Mouse (Mus musculus) stomach, embryonic 16.5 days (tissue): ENCODE data around the gene Aurka. TPM values are rescaled to one million over a fixed set of nuclear protein-coding genes. Genes with fewer than 3 reads are reported as not detected.

Experiments used
- ATAC-seq: fragments of 200-750 bp; cut with Nextera tagmentation; 2 replicates; pipeline ENCODE4 v1.8.0; 2017; ENCODE audit warnings: moderate number of reproducible peaks, moderate TSS enrichment; ENCODE audit not compliant: insufficient read depth, low FRiP score
- H3K27ac ChIP-seq: fragments of 300-500 bp; sonication (generic); 2 replicates; pipeline ENCODE4 v1.5.1; 2014; ENCODE audit warnings: low read length
- H3K27me3 ChIP-seq: fragments of 300-500 bp; sonication (generic); 2 replicates; pipeline ENCODE4 v1.6.1; 2014; ENCODE audit warnings: low read length, control low read depth, mixed read lengths; ENCODE audit not compliant: control insufficient read depth, insufficient read depth
- H3K36me3 ChIP-seq: fragments of 300-500 bp; sonication (generic); 2 replicates; pipeline ENCODE4 v1.6.1; 2014; ENCODE audit warnings: low read length; ENCODE audit not compliant: control insufficient read depth, insufficient read depth
- H3K4me1 ChIP-seq: fragments of 300-500 bp; sonication (generic); 2 replicates; pipeline ENCODE4 v1.6.1; 2014; ENCODE audit warnings: low read length, control low read depth, mixed read lengths; ENCODE audit not compliant: control insufficient read depth, insufficient read depth
- H3K4me2 ChIP-seq: fragments of 300-500 bp; sonication (generic); 2 replicates; pipeline ENCODE4 v1.6.1; 2014; ENCODE audit warnings: low read depth, low read length, mixed read lengths
- H3K4me3 ChIP-seq: fragments of 300-500 bp; sonication (generic); replicated peaks from 2 replicates; pipeline ENCODE4 v1.5.1; 2014; ENCODE audit warnings: mild to moderate bottlenecking, low read length
- H3K9ac ChIP-seq: fragments of 300-500 bp; sonication (generic); 2 replicates; pipeline ENCODE4 v1.6.1; 2014; ENCODE audit warnings: low read length
- H3K9me3 ChIP-seq: fragments of 300-500 bp; sonication (generic); replicated peaks from 2 replicates; pipeline ENCODE4 v1.6.1; 2016; ENCODE audit warnings: low read length, control low read depth; ENCODE audit not compliant: control insufficient read depth
- WGBS: fragments of 180-500 bp; shearing (Covaris S2); extraction: QIAGEN DNeasy Blood & Tissue Kit; methylation state at CpG from one replicate; pipeline ENCODE4 v1.1.7; 2014; 5-methylcytosine and 5-hydroxymethylcytosine counted together
- polyA plus RNA-seq: library from polyadenylated mRNA; unstranded; fragments of >200 nt; fragmentation: Nextera tagmentation; extraction: Ambion mirVana; gene quantifications from 2 replicates; pipeline ENCODE4 v1.2.1, GENCODE M21; 2015

Gene Aurka
- polyA plus RNA-seq, 1 experiment from 2014 or later, result 82.0 TPM

DNA sequence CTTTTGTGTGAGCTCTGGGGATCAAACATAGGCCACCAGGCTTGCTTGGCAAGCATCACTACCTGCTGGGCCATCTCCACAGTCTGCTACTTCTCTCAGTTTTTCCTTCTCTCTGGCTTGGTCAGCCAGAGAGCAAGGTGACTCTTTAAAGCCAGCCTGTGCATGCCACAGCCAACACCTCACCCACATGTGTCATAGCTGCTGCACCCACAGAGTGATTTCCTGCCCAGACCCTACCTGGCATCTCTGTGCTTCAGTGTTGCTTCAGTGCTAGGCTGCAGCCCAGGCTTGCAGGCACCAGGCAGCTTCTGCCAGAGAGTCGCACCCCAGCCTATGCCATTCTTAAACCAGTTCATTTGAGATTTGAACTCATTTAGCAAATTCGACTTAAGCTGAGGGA, 37.2 kb upstream of the Aurka start:
- WGBS, result 74% methylated on average over 2 of the region's 2 CpGs
- Histone ChIP-seq H3K4me1 (no peaks in the 10 kb centered on the region), H3K9me3 (no peaks in the 10 kb centered on the region), H3K27me3 (no peaks in the 10 kb centered on the region), H3K4me3 (no peak overlapping the region), H3K36me3 (no peaks in the 10 kb centered on the region), H3K9ac (no peak overlapping the region), H3K4me2 (no peak overlapping the region), H3K27ac (no peak overlapping the region)
- no peak for ATAC-seq

DNA sequence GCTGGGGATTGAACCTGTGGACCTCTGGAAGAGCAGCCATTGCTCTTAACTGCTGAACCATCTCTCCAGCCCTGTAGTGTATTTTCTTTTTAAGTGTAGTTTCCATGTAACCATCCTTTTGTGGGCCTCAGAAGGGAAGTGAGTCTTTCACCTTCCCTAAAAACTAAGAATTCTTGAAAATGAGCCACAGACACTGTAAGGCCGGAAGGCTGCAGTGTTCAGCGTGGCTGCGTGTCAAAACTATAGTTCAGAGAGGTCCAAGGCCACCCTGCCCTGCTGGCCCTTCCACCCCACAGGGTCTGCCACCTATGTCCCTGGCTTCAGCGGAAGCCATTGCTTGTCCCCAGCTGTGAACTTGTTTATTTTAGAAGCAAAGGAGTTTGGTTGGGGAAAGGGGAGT, 35.8 kb upstream of the Aurka start:
- no peak overlapping the region for H3K9ac ChIP-seq
- ATAC-seq, result no peak
- H3K4me2 ChIP-seq, result no peak overlapping the region
- no peaks in the 10 kb centered on the region for H3K36me3 ChIP-seq
- no peaks in the 10 kb centered on the region for H3K9me3 ChIP-seq
- 56% methylated on average over 4 of the region's 4 CpGs for WGBS
- no peak overlapping the region for H3K27ac ChIP-seq
- no peaks in the 10 kb centered on the region for H3K4me1 ChIP-seq
- no peaks in the 10 kb centered on the region for H3K27me3 ChIP-seq
- no peak overlapping the region for H3K4me3 ChIP-seq

DNA sequence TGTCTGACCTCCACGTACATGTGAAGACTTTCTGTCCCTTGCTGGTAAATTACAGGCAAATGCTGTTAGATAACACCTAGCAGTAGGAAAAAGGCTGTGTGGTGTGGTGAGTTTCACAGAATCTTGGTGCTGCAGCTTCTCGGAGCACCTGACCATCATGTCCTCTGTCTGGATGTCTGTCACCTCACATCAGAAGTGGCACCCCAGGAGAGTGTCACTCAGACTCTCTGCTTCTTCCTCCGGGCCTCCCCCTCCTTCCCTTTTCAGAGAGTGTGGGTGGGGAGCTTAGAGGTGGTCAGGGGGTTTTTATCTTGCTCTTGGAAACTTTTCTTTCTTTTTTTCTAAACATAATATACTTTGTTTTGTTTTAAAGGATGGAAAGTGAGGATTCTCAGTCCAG, 34.7 kb upstream of the Aurka start:
- no peak overlapping the region for H3K27ac ChIP-seq
- no peak overlapping the region for H3K4me3 ChIP-seq
- no peak overlapping the region for H3K9ac ChIP-seq
- no peaks in the 10 kb centered on the region for H3K36me3 ChIP-seq
- no peaks in the 10 kb centered on the region for H3K4me1 ChIP-seq
- no peak overlapping the region for H3K4me2 ChIP-seq
- 55% methylated on average over 3 of the region's 3 CpGs for WGBS
- ATAC-seq, result no peak
- H3K9me3 ChIP-seq, result no peaks in the 10 kb centered on the region
- no peaks in the 10 kb centered on the region for H3K27me3 ChIP-seq

DNA sequence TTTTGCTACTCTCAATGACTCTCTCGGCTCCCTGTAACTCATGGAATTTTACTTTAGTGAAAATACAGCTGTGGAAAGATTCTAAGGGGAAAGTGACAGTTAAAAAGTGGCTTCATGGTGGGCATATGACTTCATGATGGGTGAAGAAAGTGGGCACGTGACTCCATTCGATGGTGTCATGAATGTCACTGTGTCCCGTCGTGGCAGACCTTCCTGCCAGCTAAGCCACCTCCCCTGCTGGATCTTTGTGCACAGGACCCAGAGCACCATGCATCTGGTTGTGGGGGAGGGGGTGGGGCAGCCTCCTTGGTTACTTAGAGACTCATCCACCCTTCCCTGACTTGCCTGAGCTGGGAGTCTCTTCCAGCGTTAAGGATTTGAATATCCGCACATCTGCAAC, 33.9 kb upstream of the Aurka start:
- Histone ChIP-seq H3K27me3 (no peaks in the 10 kb centered on the region), H3K9ac (no peak overlapping the region), H3K36me3 (no peaks in the 10 kb centered on the region), H3K4me2 (no peak overlapping the region), H3K9me3 (no peaks in the 10 kb centered on the region), H3K4me1 (no peaks in the 10 kb centered on the region), H3K27ac (no peak overlapping the region), H3K4me3 (no peak overlapping the region)
- ATAC-seq, result no peak
- 56% methylated on average over 7 of the region's 7 CpGs for WGBS

DNA sequence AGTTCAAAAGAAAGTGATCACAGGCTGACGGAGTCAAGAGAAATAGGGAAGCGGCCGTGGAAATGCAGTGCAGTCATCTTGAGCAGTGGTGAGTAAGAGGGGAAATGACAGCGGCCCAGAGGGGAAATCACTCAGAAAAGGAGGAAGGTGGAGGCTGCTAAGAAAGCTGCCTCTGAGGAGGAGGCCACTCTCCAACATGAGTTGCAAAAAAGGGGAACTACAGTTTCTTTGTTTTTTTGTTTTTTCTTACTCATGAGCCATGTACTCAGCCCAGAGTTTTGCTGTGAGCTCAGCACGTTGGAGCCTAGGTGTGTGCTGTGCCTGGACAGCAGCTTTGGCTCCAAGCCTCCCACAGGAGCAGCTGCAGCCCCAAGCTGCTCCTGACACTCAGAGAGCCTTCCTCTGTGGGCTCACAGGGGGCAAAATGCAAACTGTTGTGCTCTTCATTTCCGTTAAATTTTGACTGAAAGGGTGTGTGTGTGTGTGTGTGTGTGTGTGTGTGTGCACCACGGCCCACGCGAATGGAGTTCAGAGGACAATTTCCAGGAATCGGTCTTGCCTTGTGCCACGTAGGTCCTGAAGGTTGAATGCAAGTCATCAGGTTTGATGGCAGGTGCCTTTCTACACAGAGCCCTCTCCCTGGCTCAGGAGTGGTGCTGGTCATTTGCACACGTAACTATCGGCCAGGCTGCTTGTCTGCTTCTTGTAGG, 30.9 kb upstream of the Aurka start:
- no peaks in the 10 kb centered on the region for H3K27me3 ChIP-seq
- no peaks in the 10 kb centered on the region for H3K9me3 ChIP-seq
- no peak overlapping the region for H3K4me3 ChIP-seq
- no peak overlapping the region for H3K4me2 ChIP-seq
- peak overlapping the region; percentile 21; the same call in 1 of the 2 replicates for H3K27ac ChIP-seq
- no peak for ATAC-seq
- WGBS, result 66% methylated on average over 13 of the region's 13 CpGs
- H3K4me1 ChIP-seq, result no peaks in the 10 kb centered on the region
- H3K36me3 ChIP-seq, result no peaks in the 10 kb centered on the region
- H3K9ac ChIP-seq, result no peak overlapping the region

DNA sequence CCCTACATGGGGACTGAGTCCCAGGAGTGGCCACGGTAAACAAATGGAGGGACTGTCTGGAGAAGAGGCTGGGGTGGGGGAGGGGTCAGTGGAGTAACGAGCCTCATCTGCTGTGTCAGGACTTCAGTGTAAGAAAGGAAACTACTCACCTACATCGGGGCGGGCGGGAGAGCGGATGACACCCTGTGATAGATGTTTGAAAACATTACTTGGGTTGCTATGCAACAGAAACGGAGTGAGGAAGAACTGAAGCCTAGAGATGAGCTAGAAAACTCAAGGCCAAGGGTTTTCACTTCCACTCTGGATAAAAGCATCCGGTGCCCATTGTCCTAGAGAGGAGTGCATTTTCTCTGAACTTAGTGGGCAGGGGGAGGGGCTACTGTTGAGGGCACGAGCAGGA, 29.6 kb upstream of the Aurka start:
- Histone ChIP-seq H3K9ac (no peak overlapping the region), H3K4me2 (no peak overlapping the region), H3K9me3 (no peaks in the 10 kb centered on the region), H3K27ac (no peak overlapping the region), H3K36me3 (no peaks in the 10 kb centered on the region), H3K4me1 (no peaks in the 10 kb centered on the region), H3K27me3 (no peaks in the 10 kb centered on the region), H3K4me3 (no peak overlapping the region)
- 0 out of 2 replicates have a peak, but pooled peaks have one; percentile 17 for ATAC-seq
- 20% methylated on average over 9 of the region's 9 CpGs for whole genome bisulfite sequencing

DNA sequence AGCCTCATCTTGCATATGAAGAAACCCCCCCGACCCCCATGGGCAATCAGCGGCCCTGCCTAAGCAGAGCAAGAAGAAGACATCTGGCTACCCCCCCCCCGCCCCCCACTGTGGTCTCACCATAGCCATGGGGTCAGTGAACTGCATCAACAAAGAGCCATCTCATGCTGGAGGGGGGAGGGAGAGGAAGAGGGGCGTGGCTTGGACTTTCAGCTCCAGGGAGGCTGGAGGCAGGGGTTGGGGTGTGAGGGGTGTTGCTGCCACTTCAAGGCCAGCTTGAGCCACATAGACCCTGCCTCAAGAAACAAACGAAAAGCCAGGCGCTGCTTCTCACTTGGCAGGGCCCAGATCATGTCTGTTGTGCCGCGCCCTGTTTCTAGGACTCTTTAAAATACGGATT, 25.6 kb upstream of the Aurka start:
- Histone ChIP-seq H3K27ac (no peak overlapping the region), H3K9me3 (no peaks in the 10 kb centered on the region), H3K27me3 (no peaks in the 10 kb centered on the region), H3K36me3 (no peaks in the 10 kb centered on the region), H3K4me1 (0 out of 2 replicates have a peak, but pooled peaks cover 3% of the 10 kb centered on the region), H3K9ac (no peak overlapping the region), H3K4me2 (no peak overlapping the region), H3K4me3 (no peak overlapping the region)
- 31% methylated on average over 9 of the region's 9 CpGs for WGBS
- ATAC-seq, result no peak

DNA sequence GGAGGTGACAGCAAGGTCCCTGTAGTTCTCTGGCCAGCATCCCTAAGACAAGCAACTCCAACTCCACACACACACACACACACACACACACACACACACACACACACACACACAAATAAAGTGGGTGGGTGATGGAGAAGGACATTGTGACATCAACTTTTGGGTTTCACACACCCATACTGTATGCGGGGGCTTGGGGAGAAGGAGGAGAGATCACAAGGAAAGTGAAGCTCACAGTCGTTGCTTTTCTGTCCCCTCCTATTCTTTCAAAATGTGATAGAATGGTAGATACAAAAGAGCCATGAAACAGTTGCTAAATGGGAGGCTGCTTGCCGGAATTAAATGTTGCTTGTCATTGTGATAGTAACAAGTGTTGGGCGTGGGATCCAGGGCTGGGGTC, 24.3 kb upstream of the Aurka start:
- Histone ChIP-seq H3K9me3 (no peaks in the 10 kb centered on the region), H3K4me2 (no peak overlapping the region), H3K27ac (no peak overlapping the region), H3K4me1 (0 out of 2 replicates have a peak, but pooled peaks cover 3% of the 10 kb centered on the region), H3K27me3 (no peaks in the 10 kb centered on the region), H3K9ac (no peak overlapping the region), H3K36me3 (no peaks in the 10 kb centered on the region), H3K4me3 (no peak overlapping the region)
- 70% methylated on average over 4 of the region's 4 CpGs for WGBS
- ATAC-seq, result no peak

DNA sequence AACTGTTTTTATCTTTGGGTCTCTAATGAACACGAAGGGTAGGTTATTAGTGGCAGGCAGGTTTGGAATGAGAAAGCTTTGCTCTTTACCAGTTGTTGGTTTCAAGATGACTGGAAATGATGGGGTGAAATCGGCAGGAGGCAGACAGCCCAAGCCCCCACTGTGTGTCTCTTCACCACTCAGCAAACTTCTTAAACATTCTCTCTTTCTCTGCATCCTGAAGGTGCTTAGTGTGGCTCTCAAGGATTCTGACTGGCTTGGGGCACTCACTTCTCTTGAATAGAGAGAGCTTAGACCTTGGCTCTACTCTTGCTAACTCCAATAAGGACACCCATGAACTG, 23.7 kb upstream of the Aurka start:
- no peaks in the 10 kb centered on the region for H3K9me3 ChIP-seq
- peak overlapping the region; percentile 10; the same call in 1 of the 2 replicates for H3K4me3 ChIP-seq
- no peak overlapping the region for H3K27ac ChIP-seq
- no peaks in the 10 kb centered on the region for H3K27me3 ChIP-seq
- H3K4me1 ChIP-seq, result 0 out of 2 replicates have a peak, but pooled peaks cover 3% of the 10 kb centered on the region
- H3K9ac ChIP-seq, result no peak overlapping the region
- H3K4me2 ChIP-seq, result no peak overlapping the region
- H3K36me3 ChIP-seq, result no peaks in the 10 kb centered on the region
- 65% methylated on average over 2 of the region's 2 CpGs for WGBS
- no peak for ATAC-seq
